Mouse (Mus musculus): ENCODE results near the gene Gm10715.
"Not testable (repeated sequence)": the region's sequence is repeated elsewhere in the genome, so short reads cannot be mapped to it uniquely, and the experiment has no call there.

GRCm38 (mm10) chr9:3030677-3031318 lies 5.9 kb upstream of the Gm10715 start:
- not testable (repeated sequence) for TF ChIP-seq CTCF (IDR thresholded peaks at IDR 0.05; ENCODE audit: low read depth, low read length); POLR2A (IDR thresholded peaks at IDR 0.05; ENCODE audit: extremely low read depth, insufficient read depth, low read length)

All from liver, adult 2 months (tissue).